Mouse (Mus musculus) small intestine, adult 2 months (tissue): ENCODE data around the gene Herpud2.

Experiments
- CTCF ChIP-seq: fragments of 200-500 bp; IDR thresholded peaks from 2 replicates; pipeline ENCODE4 v1.5.1; 2012; ENCODE audit warnings: low read depth, mild to moderate bottlenecking, control low read depth, inconsistent platforms, low read length, moderate library complexity, mixed read lengths; ENCODE audit not compliant: insufficient replicate concordance, insufficient read length; ENCODE audit errors: extremely low read depth
- POLR2A ChIP-seq: fragments of 200-500 bp; IDR thresholded peaks from 2 replicates; pipeline ENCODE4 v1.6.1; 2012; ENCODE audit warnings: low read depth, mild to moderate bottlenecking, control low read depth, inconsistent platforms, low read length, moderate library complexity

GRCm38 (mm10) chr9:25142041-25142440 lies 9.6 kb downstream of the Herpud2 start:
- no peak for TF ChIP-seq POLR2A
- no peak for TF ChIP-seq CTCF
